Mouse (Mus musculus) E14TG2a.4 (cell line): ENCODE measurements around the gene Fdps.

Source experiments
- CTCF ChIP-seq: conservative IDR thresholded peaks from 2 replicates; pipeline ENCODE4 v1.5.1; 2014; ENCODE audit warnings: low read length
- POU5F1 ChIP-seq: IDR thresholded peaks from 2 replicates; pipeline ENCODE4 v1.6.1; 2014; ENCODE audit warnings: low read length, borderline replicate concordance

DNA sequence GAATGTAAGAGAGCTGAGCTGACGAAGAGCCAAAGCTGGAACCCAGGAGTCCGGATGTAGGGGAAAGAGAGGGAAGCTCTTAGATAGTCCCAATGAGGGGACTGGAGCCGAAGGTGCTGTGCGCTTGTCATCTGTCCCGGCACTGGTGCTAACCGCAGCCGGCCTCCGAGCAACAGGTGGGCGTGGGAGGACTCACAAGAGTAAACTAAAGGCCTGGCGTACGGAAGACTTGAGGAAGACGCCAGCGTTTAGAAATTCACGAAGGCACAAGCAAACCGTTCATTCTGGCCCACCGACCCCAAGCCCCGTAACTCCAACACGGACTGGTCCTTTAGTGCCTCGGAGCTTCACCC lies 324 bp downstream of the Fdps start:
- TF ChIP-seq CTCF (no peak), POU5F1 (no peak)
